Mouse (Mus musculus) gonadal fat pad, adult 2 months (tissue): ENCODE measurements at regions not wholly inside any gene's neighbourhood (a gene's known extent, or its start where the extent isn't known, plus 50 kb on each side); places are given as distances from the start of the nearest gene placed in this dataset.

Experiments
- DNase-seq: peaks from one replicate; pipeline ENCODE4 v3.0.0-alpha.2; 2012; ENCODE audit warnings: low read depth

DNA sequence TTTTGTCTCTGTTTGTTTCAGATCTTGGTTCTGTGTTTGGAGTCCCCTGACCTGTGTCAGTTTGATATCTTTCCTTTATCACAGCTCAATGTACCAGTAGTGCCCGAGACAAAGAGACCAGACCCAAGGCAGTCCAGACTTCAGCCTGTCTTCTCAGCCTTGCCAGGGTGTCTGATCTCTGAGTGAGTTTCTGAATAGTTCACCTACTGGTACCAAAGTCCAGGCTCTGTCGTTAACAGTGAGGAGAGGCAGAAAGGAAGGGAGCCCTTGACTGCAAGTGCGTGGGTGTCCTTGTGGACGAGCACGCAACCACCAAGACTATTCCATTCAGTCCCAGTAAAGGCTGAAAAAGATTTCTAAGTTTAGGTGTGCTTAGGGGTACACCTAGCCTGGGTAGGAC lies 50.8 kb upstream of the Haao start:
- no peak for DNase-seq
